Mouse (Mus musculus) fibroblast of lung, adult 2 months (primary cell): ENCODE data around the gene Gna12.
A peak's percentile ranks its signal among the peaks of the same experiment; 100 is the strongest.

Source experiments
- DNase-seq: peaks from one replicate; pipeline ENCODE4 v3.0.0-alpha.2; 2011; ENCODE audit warnings: low read depth

Gene Gna12

DNA sequence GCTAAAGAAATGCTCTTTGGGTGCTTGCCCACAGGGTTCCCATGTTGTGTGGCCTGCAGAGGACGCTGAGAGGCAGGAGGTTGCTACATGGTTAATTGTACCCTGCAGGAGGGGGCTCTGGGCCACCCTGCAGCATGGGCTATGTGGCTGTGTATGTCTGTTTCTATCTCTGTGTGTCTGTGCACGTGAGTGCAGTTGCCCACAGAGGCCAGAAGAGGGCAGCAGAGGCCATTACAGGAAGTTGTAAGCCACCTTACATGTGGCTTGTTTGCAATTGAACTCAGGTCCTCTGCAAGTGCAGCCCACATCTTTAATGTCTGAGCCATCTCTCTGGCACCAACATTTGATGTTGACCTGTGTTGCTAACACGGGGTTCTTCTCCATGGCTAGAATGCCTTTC lies 77.6 kb downstream of the Gna12 start:
- DNase-seq = no peak

DNA sequence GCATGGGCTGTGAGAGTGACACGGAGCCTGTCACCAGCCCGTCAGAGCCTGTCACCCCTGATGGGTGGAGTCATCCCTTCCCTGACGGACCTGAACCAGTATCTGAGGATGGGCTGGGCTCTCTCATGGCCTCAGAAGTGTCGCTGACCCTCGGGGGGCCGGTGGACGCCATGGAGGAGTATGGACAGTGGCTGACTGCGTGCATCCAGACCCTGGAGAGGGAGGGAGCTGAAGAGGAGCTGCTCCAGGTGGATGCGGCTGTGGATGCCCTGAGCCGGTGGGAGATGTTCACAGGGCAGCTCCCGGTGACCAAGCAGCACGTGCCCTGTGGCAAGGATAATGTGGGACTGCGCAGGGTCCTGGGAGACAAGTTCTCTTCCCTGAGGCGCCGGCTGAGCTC lies 78.2 kb downstream of the Gna12 start:
- DNase-seq = no peak

DNA sequence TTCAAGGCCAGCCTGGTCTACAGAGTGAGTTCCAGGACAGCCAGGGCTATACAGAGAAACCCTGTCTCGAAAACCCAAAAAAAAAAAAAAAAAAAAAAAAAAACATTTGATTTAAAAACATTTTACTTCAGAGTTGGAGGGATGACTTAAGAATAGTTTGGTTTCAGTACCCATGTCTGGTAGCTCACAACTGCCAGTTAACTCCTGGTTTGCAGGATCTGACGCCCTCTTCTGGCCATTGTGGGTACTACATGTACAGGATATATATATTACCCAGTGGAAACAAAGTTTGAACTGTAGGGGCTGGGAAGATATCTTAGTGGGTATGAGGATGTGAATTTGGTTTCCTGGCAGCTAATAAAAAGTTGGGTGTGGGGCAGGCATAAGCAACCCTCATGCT lies 79.3 kb downstream of the Gna12 start:
- DNase-seq = no peak

DNA sequence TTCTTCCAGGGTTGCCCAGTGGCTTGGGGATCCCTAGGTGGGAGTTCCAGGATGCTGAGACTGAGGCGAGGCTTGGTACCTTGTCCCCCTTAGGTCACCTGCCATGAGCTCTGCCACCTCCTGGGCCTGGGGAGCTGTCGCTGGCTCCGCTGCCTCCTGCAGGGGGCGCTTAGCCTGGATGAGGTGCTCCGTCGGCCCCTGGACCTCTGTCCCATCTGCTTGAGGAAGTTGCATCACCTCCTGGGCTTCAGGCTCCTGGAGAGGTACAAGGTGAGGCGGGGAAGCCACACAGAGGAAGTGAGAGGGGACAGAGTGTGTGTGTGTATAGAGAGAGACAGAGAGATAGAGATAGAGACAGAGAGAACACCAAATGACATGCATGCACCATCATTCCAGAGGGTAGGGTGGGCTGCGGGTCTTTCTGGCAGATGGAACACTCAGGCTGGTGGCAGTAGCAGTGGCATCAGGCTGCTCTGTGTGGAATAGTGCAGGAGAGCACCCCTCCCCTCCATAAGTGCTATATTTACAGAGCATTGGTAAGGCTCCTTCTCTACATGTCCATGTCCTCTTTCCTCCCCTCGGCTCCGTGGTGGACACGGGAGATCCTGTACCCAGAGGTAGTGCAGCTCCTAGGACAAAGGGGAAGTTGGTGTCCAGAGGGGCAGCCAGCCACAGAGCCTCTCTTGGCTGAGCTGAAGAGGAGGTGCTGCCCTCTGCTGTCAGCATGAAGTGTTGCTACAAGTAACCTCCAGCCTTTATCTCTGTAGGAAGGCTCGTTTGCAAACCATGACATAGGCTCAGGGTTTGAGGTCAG lies 81.0 kb downstream of the Gna12 start:
- DNase-seq = peak; percentile 30

DNA sequence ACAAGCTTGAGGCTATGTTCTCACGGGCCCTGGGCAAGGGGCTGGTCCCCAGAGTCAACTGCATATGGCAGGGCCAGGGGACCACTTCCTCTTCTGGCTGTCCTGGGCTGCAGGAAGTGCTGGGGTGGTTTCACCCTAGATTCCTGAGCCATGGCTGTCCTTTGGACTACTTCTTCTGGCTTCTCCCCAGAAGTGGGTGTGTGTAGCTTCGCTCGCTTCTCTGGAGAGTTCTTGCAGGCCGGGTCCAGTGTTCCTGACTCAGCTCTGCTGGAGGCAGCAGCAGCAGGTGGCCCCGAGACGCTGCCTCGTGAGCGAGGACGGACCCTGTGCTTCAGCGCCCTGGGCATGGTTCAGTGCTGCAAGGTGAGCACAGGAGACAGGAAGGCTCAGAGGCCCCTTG lies 81.8 kb downstream of the Gna12 start:
- DNase-seq = no peak

DNA sequence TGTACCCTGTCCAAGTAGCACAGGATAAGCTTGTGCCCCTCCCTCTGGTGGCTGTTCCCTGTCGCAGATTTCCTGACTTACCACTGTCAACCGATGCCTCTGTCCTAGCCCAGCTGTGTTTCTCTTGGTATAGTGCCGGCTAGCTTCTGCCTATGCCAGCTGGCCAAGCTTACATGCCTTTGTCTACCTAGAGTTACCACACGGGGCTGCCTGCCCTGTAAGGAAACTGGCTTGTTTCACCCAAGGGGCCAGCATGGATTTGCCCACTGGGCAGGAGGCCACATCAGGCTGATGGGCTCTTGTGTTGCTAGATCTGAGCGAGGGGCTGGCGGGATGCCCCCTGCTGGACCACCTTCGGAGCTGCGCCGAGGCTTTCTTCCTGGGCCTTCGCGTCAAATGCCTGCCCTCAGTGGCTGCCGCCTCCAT lies 86.5 kb downstream of the Gna12 start:
- DNase-seq = no peak

DNA sequence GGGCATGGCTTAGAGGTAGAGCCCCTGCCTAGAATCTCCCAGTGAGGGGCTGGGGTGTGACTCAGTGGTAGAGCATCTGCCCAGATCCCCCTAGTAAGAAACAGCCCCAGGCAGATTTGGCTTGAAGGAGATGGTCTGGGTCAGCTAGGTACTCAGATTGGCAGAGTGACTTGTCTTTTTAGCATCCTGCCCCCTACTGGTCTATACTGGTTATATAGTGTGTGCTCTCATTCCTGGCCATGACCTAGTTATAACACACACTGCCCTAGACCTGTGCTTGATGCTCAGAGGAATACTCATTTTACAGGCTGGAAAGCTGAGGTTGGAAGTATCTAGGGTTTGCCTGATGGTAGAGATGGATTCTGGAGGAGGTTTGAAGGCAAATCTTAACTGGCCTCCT lies 88.4 kb downstream of the Gna12 start:
- no peak for DNase-seq

DNA sequence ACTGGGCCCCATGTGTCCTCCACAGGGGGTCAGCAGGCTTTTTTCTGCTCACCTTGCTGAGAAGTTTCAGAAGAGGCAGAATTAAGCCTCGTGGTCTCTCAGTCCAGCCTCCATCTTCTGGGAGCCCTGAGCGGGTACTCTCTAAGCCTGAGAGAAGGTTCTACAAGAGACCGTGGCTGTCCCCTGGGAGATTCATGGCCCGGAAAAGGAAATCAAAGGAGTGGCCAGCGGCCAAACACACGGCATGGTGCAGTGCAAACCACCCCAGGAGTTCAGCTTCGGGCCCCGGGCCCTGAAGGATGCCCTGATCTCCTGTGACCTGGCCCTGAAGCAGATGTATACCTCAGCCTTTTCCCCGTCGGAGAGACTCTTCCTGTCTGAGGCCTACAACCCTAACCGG lies 89.2 kb downstream of the Gna12 start:
- DNase-seq = no peak

DNA sequence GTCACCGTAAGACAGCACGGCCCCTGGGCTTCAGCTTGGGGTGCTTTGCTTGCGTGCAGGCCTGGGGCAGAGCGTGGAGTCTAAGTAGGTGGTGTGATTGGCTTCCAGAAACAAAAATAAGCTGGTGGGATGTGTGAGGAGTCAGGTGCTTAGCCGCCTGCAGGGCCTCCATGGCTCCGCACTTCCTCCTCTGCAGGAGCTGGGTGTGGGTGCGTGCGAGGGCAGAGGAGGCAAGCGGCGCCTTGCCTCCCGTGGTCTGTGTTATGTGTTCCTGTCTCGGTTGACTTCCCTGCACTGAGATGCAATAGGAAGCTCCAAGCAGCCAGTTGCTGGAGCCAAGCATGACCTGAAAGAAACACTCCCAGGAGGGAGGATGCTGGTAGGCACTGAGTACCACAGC lies 90.4 kb downstream of the Gna12 start:
- DNase-seq = no peak

DNA sequence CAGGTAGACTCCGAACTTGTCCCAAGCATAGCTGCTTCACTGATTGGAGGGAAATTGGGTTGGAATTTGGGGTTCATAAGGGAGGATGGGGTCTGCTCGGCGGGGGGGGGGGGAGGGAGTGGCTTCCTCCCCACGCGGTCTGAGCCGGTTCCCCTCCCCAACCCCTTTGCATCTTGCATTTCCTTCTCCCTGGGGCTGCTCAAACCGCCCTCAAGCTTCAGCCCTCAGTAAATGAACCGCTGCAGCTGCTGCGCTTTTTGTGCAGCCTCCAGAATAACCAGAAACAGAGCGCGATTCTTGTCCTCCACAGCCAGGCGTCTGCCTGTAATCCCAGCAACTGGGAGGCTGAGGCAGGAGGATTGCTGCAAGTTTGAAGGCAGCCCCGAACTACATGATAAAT lies 94.1 kb downstream of the Gna12 start:
- no peak for DNase-seq

DNA sequence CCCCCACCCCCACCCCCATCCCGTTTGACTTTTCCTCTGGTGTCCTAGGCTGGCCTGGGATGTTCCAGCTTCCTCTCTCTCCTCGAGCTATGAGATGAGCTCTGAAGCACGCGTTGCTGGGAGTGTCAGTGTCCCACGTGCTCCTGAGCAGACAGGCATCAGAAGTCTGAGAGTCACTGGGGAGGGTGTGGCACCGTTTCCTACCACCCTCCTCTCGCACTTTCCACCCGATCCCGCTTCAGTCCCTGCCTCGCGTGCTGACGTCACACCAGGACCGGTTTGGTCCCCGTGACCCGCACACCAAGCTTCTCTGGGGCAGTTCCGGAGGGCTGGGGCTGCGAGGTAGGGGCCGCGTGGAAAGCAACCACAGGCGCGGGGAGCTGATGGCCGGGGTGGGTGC lies 94.9 kb downstream of the Gna12 start:
- no peak for DNase-seq

DNA sequence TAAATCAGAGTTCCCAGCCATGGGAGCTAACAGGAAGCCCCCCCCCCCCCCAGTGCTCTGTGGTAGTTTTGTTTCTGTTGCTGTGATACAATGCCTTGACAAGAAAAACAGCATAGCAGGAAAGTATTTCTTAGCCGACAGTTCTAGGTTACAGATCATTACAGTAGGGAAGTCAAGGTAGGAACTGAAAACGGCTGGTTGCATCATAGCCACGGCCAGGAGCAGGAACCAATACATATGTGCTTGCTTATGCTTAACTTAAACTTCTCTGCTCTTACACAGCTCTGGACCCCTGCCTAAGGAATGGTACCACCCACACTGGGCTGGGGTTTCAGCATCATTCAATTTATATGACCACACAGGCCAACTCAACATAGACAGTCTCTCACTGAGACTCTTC lies 96.9 kb downstream of the Gna12 start:
- no peak for DNase-seq

DNA sequence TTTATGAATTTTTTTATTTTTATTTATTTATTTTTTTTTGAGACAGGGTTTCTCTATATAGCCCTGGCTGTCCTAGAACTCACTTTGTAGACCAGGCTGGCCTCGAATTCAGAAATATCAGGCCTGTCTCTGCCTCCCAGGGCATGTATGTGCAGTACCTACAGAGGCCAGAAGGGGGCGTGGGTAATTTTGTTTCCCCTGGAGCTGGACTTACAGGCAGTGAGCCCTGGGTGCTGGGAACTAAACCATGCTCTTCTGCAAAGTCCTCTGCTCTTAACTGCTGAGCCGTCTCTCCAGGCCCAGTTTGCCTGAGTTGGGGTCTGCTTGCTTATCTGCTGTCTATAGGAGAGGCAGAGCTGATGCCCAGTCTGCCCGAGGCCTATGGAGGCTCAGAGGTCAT lies 98.0 kb downstream of the Gna12 start:
- DNase-seq = no peak

DNA sequence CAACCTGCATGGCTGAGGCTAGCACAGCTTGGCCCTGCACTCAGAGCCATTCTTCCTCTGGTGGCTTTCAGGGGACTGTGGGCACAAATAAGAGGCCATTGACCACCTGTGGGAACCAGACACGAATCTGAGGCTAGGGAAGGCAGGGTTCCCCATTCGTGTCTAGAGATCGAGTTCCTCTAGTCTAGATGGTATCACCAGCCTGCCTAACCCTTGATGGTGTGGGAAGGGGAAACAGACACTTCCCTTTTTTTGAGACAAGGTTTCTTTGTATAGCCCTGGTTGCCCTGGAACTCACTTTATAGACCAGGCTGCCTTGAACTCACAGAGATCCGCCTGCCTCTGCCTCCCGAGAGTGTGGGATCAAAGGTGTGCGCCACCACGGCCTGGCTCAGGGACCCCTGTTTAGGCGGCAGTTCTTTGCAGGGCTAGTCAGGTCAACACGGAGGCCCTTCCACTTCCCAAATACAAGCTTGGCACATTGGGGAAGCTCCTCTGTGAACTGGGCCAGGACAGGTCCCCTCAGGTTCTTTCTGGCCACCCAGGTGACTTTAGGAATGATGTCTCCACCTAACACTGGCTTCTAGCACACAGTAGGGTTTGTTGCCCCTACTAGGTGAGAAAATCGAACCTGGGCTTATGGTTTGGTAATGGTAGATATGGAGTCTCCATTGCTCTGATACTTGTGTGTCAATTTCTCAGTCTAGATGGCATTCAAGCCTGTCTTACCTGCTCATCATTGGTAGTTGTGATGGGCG lies 99.0 kb downstream of the Gna12 start:
- DNase-seq = no peak

DNA sequence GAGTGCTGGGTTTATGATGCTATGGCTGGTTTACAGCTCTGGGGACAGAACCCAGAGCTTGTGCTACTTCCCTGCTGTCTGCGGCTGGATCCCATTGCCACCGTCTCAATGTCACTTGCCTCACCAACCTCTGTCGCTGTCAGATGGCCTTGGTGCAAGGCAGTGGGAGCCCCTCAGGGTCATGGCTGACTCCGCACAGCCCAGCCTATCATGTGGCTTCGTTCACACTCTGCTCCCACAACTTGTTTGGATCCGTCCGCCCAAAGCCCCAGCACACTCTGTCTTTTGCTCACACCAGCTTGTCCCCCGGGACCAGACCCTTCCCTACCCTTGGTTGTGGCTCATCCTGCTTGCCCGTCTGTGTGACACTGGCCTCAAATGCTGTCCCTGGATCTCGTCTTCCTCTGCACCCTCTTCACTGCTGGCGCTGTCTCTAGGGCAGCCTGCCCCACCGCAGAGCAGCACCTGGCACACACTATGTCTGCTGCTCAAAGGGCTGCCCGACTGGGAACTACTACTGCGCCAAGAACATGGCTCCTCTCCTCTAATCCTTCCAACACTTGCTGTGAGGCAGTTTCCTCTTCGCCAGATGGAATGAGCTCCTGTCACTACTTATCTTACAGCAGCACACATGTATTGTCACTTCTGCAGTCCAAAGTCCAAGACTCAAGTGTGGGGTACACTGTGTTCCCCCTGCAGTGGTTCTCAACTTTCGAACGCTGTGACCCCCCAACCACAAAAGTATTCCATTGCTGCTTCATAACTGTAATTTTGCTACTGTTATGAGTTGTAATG lies 103.1 kb downstream of the Gna12 start:
- DNase-seq = no peak

DNA sequence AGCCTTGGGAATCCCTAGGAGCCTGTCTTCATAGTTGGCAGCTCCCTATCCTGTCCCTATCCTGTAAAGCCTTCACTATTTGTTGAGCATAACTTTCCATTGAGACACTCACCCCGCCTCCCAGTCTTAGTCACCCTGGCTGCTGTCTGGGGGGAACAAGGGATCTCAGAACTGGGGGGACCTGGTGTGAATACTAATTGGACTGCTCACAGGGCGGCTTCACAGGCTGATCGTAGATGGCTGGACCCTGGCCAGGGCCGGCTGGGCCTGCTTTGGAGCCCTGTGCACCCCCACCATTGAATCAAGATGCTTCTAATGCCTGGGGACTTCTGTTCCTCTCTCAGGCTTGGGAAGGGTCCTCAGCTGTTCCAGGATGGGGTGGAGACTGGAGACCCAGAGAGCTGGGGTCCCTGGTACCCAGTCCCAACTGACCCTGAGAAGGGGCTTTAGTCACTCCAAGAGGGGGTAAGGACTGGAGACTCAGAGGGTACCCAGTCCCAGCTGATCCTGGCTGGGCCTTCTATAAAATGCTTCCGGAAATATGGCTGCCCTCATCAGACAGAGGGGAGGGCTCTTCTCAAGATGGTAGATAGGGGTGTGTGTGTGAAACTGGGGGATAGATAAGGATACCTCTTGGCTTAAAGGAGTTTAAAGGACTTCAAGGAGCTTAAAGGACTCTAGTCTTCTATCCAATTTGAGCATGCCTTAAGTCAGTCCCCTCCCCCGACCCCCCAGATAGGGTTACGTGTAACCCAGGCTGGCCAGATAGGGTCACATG lies 104.0 kb downstream of the Gna12 start:
- no peak for DNase-seq

DNA sequence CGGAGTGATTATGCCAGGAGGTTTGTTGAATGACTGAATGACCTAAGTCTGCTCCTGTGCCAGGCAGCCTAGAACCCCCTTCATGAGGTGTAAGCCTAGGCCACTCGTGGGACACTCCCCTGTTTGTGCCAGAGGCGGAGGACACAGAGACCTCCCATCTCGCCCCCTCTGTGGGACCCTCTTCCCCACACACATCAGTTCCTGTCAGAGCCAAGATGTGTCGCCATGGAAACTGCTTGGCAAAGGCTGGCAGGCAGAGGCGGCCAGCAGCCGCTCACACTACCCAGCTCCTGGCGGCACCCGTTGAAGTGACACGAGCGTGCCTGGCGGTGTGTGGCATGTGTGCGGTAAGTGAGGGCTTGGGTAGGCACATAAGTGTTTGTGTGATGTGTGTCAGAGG lies 106.4 kb downstream of the Gna12 start, which contains the start of gene Amz1:
TSS of gene Amz1 (plus strand) at position 306 of the 400 bp plus-strand sequence.
- no peak for DNase-seq

DNA sequence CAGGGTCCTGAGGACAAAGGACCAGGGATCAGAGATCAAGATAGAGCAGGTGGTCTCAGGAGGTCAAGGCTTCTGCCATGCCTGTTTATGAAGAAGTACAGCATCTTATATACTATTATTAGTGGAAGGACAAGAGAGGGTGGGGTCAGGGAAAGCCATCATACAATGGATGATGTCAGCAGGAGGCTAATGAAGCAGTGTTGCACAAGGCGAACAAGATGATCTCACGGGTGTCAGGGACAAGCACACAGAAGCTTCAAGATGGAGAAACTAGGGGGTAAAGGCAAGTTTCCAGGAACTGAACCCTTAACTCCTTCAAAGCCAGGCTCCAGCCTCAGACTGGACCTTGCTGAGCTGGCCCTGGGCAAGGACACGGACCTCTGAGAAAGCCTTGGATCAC lies 108.1 kb downstream of the Gna12 start:
- no peak for DNase-seq

DNA sequence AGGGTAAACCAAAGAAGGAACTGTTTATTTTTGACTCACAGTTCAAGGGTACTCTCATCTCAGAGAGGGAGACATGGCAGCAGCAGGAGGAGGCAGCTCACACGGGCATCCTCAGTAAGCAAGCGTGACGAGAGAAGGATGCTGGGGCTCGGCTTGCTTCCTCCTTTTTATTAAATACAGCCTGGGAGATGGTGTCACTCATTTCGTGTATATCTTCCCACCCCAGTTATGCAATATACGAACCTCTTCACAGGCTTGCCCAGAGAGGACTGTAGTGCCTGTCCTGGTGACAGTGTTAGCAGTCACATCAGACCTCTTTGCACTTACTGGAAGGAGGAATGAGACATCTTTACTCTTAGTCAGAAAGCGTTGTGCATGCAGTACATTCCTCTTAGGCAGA lies 109.5 kb downstream of the Gna12 start:
- no peak for DNase-seq

DNA sequence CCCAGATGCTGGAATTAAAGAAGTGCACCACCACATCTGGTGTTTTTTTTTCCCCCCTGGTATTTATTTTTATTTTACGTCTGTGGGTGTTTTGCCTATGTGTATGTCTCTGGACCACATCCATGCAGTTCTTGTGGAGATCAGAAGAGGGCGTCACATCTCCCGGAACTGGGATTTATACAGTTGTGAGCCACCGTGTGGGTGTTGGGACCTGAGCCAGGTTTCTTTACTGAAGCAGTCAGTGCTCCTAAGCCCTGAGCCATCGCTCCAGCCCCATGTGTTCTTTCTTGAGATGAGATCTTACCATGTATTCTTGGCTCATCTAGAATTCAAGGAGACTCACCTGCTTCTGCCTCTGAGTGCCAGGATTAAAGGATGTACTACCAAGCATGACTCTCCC lies 119.2 kb downstream of the Gna12 start:
- DNase-seq = no peak

DNA sequence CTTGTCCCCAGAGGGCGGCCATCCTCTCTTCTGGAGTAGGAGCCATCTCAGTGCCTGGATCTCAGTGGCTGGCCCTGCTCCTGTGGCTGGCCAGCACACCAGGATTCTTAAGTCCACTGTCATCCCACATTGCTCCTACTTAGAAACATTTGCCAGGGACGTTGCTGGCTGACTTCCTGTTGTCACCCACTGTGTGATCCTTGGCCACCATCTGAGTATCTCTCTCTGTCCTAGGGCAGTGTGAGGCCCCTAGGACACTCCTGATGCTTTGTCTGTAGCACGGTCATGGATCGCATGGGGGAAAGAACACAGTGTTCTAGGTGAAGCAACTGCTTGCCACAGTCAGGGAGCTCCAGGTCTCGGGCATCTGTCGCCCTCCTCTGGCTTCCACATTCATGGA lies 119.9 kb downstream of the Gna12 start:
- DNase-seq = no peak
